Mouse (Mus musculus) frontal cortex, postnatal 36 days (tissue): ENCODE results near the gene Fdx1.

ENCODE experiments used
- DNase-seq, 2 experiments: peaks; one replicate each; pipeline ENCODE4 v3.0.0; 2022; ENCODE audit warnings: low spot score in 2 of 2

Gene Fdx1

DNA sequence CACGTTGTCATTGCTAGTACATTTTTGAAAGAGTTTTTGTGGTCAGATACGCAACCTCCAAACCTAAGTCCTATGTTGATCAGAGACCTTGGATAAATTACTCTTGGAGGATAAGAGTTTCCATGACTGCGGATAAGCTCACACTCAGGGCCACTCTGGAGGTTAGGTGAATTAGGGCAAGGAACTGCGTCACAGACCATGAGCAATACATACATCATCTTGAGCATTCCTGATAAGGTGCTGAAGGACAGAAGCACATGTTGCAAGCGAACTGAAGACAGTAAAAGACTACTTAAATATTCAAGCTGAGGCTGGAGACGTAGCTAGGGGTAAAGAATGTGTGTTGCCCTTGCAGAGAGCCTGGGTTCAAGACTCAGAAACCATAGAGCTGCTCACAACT is 754 bp upstream of the Fdx1 start:
- DNase-seq: no peak

DNA sequence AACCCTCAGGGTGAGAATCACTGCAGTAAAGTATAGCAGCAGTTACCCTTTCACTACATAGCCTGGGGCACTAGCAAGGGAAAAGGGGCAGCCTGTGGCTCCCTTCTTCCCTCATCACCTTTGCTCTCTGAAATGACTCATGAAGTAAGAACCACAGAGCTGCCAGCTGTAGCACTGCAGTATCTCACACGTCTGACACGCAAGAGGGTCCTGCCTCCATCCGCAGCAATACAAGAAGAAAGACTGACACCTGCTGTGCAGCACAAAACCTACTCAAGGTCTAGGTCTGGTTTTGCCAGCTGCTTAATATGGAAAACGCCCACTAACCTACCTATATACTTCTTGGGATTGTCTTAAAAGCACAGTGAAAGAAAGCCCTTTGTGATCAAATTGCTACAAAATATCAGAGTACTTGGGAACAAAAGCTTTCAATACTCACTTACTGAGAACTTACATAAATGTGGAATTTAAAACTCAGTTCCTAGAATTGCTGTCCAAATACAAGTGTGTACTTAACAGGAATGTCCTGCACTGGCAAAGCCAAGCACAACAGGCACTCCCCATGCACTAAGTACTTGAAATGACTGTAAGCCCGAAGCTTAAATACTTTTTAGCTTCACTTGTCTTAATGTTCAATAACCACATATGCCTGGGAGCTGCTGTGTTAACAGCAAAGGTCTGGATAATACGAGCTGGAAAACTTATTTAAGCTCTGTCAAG is 2.0 kb downstream of the Fdx1 start:
- DNase-seq: no peak

DNA sequence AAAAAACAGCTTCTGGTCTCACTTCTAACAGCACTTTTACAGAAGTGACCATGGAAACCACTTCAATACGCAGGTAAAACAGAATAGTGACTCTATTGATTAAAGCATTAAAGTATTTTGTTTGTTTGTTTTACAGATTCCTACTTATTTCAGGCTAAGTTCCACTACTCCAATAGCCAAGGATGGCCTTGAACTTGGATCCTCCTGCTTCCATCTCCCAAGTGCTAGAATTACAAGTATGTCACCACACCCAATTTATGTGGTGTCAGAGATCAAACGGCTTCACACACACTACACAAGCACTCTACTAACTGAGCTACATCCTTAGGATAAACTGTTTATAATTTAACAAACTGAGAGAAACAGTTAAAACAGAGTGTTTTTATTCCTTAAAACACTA is 3.0 kb downstream of the Fdx1 start:
- no peak for DNase-seq

DNA sequence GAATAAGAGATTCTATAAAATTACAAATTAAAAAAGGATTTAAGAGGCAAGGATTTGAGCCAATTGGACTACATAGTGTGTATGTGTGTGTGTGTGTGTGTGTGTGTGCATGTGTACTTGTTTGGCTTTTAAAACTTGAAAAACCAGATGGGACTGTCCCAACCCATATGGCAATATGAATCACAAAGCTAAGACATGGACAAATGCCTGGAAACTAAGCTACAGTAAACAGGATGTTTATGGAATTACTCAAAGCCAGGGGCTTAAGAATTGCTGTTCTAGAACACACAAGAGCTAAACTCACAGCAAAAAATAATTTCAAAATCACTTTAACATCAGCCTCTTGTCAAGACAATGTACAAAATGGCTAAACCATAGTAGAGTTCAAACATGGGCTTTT is 4.4 kb downstream of the Fdx1 start:
- DNase-seq: no peak

DNA sequence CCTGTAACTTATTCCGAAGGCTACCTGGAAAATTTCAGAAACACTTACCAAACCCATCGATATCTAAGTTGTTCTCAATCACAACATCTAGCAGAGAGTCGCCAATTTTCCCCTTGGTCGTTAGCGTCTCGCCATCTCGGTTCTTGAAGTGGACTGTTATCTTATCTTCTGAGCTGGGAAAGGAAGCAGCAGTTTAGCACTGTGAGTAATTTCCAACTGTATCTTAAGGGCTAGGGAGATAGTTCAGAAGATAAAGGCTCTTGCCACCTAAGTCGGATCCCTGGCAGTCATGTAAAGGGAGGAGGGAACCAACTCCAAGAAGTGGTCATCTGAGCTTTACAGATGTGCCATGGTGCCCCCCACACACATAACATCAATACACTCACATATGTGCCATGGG is 6.3 kb downstream of the Fdx1 start:
- no peak for DNase-seq

DNA sequence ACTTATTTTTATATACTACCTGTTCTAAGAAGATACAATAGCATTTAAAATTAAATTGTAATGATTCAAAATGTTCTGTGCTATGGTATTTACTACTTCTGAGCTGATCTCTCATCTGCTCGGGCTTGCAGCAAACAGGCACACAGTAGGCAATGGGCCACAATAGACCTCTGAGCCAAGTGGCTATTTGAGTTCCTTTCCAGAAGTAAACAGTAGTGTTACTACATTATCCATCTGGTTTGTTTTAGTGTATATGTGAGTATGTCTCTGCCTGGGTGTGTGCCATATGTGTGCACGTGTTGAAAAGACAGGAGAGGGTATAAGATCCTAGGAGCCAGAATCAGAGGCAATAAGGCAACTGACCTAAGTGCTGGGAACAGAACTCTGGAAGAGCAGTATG is 6.9 kb downstream of the Fdx1 start:
- DNase-seq: no peak

DNA sequence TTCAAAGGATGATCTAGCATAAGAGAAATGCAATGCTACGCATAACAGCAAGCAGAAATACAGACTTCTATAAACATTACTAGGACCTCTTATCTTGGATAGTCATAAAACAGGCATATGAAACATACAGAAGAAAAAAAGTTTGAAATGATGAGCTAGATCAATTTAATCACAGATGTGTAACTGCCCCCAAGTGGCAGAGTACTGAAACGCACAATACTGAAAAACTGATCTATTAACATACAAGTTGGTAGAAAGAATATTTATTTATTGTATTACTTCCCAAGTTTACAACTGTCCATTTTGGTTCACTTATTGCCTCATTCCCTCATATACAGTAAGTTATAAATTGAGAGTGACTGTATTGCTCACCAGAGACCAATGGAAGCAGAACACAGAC is 12.0 kb downstream of the Fdx1 start:
- DNase-seq: peak in 1 of 2 experiments; percentile 52

DNA sequence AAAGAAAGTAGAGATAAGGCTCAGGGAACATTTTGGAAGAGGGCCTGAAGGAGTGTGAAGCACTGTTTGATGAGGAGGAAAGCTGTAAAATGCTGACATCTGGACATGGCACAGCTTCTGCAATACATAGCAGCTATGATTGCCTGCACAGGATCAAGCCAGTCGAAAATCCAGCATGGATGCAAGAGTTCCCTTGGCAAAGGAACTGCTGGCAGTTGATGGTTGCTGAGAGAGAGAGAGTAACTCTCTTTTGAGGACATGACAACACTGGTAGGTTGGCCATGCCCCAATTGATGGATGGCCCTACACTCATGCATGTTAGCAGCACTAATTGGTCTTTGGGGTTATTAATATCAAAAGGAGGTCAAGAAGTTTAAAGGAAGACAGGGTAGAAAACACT is 12.7 kb downstream of the Fdx1 start:
- no peak for DNase-seq

DNA sequence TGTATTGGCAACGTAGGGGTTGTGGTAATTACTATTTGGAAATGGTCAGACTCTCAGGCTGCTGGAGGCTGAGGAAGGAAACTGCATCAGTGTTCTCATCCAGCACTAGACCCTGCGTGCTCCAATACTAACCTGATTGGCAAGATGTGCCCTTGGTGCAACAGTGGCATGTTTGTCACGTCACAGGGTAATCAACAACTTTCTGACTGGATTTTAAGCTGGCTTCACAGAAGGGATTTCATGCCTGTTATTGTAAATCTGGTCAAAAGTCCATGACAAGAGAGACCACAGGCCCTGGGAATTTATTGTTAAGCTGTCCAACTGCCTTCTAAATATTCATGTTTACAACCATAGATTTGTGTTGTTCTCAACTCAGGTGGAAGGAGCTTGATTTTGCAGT is 13.1 kb downstream of the Fdx1 start:
- DNase-seq: no peak

DNA sequence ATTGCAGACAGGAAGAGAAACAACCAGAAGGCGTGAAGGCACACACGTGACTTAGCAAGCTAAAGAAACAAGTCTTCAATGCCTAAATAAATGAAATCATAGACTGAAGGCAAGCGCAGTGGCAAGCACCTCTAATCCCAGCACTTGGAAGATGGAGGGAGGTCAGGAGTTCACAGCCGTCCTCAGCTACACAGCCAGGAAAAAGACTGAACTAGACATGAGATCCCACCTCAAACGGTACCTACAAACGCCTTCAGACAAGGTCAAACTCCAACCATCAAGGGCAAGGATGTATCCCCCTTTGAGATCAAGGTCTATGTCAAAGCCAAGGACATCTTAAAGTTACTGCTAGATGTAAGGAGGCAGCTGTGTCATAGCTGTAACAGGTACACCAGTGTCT is 19.4 kb downstream of the Fdx1 start:
- DNase-seq: no peak

DNA sequence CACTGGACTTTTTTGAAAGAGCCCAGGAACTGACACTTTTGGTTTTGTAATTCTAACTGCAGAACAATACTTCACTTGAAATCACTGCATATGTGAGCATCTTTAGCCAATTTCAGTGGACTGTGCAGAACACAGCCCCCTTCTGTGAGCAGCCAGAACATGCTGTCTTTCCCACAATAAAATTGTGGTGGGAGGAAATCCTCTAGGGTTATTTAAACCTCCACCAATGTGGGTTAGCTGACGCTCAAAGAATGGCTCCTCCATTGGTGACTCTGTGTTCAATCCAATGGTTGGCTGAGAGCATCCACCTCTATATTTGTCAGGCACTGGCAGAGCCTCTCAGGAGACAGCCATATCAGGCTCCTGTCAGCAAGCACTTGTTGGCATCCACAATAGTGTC is 28.7 kb downstream of the Fdx1 start:
- DNase-seq: peak in 1 of 2 experiments; percentile 51

DNA sequence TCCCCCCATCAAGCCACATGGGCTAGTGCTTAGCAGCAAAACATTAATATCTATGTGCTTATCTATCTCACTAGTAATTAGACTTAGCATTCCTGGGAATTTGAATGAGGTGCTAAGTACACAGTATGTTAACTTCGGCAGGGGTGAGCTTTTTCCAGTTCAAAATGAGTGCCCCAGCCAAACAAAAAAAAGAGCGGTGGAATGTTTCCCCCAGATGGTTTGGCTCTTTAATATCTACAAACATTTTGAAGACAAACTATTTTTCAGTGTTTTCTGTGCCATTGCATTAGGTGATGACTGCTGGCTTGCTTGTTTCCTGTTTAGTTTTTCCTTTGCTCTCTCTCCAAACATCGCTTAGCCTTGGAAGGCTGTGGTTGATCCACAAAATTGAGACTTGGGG is 31.4 kb downstream of the Fdx1 start:
- DNase-seq: no peak

DNA sequence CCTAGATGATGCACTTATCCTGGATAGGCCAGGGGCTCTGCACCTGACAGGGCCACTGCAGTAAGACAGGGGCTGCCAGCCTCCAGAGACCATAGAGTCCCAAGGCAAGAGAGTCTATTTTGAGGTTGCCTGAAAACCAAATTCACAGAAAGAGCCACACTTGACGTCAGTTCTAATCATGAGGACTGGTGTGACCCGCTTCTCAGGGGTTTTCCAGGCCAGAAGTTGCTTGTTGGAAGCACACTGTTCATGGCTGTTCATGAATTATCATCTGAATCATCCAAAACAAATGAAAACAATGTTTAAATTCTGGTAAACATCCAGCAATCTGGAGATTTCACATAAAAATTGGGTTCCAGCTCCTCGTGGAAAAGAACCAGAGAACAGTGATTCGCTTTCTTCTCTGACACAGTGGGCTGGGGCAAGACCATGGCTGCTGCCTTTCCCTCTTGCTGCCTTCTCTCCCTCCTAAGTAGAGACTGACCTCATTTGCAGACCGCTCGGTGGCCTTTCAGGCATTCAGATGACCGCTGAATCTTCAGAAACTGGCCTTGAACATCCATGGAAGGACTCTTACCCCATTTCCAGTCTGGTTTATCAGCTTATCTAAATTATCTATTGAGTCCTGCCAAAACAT is 32.2 kb downstream of the Fdx1 start:
- DNase-seq: no peak

DNA sequence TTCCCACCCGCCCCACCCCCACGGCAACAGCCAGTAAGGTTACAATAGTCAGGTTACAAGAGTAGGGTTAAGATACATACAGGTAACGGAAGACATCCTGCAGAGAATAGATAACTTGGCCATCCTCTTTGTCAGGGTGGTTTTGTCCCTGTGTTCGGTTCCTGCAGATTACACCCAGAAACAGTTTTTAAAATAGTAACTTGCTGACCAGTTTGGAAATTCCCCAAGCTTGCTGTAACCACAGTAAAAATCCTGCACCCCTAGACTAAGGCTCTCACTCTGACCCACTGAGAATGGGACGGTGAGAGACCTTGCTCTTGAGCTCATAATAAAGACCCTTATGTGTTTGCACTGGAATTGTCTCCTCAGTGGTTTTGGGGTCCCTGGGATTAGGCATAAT is 33.4 kb downstream of the Fdx1 start:
- DNase-seq: no peak

DNA sequence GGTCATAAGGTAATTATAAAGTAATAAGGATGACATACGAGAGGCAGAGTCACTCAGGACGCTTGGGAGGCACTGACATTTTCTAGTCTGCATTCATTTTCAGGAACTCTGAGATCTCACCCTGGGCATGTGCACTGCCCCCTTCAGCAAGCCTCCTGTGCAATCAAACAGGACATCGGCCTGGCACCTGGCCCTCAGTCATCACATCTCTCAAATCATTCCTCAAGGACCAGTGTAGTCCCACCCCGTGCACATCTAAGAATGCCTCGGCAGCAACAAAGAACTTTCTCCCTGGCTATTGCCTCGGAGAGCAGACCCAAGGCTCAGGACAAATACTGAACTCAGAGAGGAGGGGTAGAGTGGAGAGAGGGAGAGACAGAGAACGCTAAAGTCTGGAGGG is 34.7 kb downstream of the Fdx1 start:
- no peak for DNase-seq

DNA sequence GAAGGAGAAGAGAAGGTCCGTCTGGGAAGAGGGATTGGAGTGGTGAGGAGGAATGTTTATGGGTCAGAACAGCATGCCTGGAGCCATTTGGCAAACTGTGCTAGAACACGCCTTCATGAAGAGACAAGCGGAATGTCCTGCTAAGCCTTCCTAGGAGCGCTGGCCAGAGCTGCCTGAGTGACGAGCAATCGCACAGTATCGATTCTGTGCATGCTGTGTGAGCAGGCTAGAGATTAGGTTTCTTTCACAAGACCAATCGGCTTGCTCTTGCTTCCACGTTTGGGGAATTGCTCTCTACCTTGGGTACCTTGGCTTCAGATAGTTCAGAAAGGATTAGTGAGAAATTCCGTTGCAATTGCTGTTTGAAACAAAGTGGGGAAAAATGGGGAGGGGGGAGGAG is 35.2 kb downstream of the Fdx1 start:
- DNase-seq: no peak

DNA sequence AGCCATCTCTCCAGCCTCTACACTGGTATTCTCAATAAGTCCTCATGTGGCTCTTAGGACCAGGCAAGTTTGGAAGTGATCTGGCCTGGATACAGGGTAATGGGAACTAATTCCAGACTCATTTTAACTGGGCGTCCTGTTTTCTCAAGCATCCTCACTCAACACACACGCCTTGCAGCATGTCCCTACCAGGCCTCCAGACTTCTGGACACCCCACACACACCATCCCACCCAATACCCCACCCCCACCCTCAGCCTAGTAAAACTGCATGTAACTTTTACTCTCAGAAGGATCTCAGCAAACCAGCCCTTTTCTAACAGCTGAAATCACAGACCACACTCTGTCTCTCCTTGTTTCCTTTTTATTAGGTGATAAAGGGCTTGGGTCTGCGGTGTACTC is 35.7 kb downstream of the Fdx1 start:
- no peak for DNase-seq

DNA sequence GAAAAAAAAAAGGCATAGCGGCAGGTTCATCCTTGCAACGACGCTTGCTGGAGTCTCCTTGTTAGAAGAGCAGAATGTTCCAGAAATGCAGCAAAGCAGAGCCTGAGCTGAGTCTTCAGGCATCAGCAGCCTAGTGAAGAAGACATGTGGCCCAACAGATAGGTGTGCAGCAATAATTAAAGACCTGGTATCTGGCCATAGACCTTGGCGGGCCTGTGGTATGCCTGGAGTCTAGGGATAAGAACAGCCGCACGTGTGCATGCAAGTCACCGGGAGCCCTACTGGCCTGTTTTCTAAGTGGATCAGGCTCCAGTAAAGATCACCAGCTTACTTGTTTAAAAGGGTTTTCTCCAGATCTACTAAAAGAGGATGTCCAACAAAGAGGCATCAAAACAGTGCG is 36.7 kb downstream of the Fdx1 start:
- DNase-seq: no peak

DNA sequence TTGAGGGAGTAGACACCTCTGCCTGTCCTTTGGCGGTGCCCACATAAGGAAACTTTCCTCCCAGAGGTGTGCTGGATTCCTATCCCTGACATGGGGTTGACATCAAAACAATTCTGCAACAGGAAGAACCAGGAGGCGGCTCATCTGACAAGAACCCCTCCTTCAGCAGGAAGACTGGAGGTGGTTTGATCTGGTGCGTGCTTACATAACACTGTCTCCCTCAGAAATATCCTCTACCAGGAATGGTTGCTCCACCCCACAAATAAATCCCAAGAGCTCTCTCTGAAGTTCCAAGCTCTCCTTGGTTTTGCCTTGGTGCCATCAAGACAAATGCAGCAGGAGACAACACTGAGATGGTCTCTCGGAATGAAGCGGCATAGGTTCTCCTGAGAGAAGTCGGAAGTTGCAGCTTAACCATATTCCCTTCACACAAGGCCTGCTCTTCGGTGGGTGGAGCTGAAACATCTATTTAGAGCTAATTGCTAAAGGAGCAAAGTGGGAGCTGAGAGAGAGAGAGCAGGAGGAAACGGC is 38.7 kb downstream of the Fdx1 start:
- DNase-seq: peak; percentile 63 to 71

DNA sequence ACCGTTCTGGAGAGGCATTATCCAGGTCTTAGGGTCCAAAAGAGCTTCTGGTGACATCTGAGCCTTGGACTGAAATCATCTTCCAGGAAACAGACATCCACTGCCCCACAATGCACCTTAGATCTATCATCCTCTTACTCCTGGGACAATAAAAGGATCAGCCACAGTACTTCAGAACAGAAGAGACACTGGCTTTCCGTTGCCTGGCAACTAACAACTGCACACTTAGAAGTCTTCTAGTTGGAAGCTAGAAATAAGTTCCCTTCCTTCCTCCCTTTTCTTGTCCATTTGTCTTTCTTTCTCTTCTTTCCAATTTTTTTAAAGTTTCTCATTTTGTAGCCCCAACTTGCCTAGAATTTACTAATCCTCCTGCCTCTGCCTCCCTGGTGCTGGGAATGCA is 40.6 kb downstream of the Fdx1 start:
- DNase-seq: peak in 1 of 2 experiments; percentile 28

DNA sequence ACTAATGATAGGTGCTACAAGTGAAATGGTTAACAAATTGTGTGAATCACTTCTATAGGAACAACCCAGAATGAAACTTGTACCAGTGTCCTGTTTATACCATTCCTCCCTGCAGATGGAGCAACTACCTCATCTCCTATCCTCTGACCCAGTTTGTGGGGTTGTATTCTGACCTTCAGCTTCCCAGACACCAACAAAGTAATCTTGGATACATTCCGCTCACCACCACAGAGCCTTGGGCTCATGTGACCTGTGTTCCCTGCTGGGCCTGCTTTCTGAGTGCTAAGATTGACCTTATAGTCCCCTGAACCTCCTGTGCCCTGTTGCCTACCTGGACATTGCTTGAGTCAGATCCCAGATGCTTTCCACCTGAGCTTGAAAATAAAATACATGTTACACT is 47.8 kb downstream of the Fdx1 start:
- no peak for DNase-seq

DNA sequence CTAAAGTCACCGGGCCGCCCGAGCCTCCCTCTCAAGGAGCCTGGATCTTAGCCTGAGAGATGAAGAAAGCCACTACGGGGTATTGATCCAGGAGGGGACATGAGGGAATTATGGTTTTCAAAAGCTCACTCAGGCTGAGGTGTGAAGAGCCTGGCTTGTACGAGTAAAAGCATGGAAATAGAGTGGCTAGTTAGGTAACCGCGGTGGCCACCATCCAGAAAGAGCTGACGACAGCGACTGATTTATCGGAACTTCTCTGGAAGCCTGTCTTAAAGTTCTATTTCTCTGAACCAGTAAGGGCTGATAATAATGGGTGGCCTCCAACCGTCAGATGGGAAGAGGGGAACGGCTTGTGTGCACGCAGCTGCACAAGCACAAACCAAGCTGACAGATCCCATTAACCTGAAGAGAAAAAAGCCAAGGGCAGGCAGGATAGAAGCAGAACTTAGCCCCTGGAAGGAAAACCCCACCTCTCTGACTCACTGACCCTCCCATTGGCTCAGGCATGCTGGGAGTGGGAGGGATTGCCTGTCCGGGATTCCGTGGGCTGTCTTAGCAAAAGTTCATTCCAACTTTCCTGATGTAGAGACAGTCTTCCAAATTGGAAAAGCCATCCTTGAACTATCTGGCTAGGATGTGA is 48.8 kb downstream of the Fdx1 start:
- no peak for DNase-seq

DNA sequence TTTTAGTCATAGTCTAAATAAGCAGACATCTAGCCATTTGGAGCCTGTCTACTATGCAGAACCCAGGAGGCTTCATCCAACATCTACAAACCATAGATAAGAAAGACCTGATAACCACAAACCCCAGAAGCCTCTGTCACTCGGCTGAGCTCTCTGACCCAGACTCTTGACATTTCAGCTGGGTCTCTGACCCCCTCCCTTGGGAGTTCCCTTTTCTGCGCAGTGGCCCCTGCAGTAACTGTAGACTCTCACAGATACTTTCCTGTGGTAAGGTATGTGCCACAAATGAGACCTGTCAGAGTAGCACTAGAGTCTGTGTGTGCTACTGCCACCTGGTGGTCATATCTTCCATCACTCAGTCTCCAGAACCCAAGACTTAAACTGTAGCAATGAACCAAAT is 54.5 kb downstream of the Fdx1 start:
- peak; percentile 75 to 88 for DNase-seq
